24 mouse cellular contexts compared by ENCODE assay signal in the genomic region with DNA sequence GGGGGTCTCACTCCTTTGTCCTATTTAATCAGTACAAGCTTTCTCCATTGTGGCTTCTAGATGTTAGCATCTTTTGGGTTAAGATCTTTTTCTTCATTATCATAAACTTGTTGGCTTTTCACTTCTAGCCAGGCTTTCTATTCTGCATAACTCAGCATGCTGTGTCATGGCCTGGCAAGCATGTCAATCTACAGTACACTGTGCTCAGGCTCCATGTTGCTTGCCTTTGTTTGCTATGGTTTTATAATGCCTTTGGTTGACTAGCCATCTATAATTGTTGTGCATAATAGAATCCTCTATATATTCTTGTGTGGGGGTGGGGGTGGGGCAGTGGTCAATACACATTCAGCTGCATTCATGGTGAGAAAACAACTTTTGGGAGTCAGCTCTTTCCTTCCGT.
"Had no signal": no experiment of that assay in that cellular context is flagged by ENCODE, and none has a peak within 500 bp of the region (broad histone marks: within the 10 kb centered on the region; RNA-seq: fewer than 3 reads in every experiment).

No protein-coding gene starts in this region.

- H3K9me3 ChIP-seq: heart, embryonic 12.5 days; hindbrain, embryonic 15.5 days; kidney, embryonic 15.5 days; limb, embryonic 13.5 days; limb, embryonic 15.5 days; liver, embryonic 12.5 days had no signal

- H3K4me1 ChIP-seq: heart, embryonic 12.5 days; liver, embryonic 12.5 days had no signal

- ATAC-seq: forebrain, postnatal 0 days; intestine, embryonic 16.5 days; liver, embryonic 12.5 days had no signal

- H3K4me3 ChIP-seq: heart, adult 2 months; heart, embryonic 12.5 days; hindbrain, embryonic 15.5 days; kidney, embryonic 15.5 days; limb, embryonic 13.5 days; limb, embryonic 15.5 days; liver, embryonic 12.5 days had no signal

- DNase-seq: forebrain, postnatal 0 days; gastrocnemius, postnatal 14 days; gastrocnemius, postnatal 36 days; heart, adult 11 months; heart, adult 2 months; heart, postnatal 10 days; heart, postnatal 4 days; kidney, adult 11 months; kidney, adult 2 months; kidney, adult 9 months; kidney, postnatal 14 days; kidney, postnatal 36 days; layer of hippocampus, adult 9-11 months; layer of hippocampus, postnatal 36 days; left cerebral cortex, postnatal 4 days had no signal

- H3K36me3 ChIP-seq: hindbrain, embryonic 15.5 days; liver, embryonic 12.5 days had no signal

- H3K4me2 ChIP-seq: heart, embryonic 12.5 days; hindbrain, embryonic 15.5 days; kidney, embryonic 15.5 days; limb, embryonic 13.5 days; limb, embryonic 15.5 days; liver, embryonic 12.5 days had no signal

- H3K27ac ChIP-seq: hindbrain, embryonic 15.5 days; kidney, embryonic 15.5 days; kidney, postnatal 0 days; limb, embryonic 13.5 days; liver, embryonic 12.5 days; liver, embryonic 14.5 days had no signal

- H3K9ac ChIP-seq: forebrain, postnatal 0 days; heart, embryonic 12.5 days; hindbrain, embryonic 15.5 days; kidney, embryonic 15.5 days; limb, embryonic 13.5 days; limb, embryonic 15.5 days; liver, embryonic 12.5 days; liver, embryonic 14.5 days had no signal

- H3K27me3 ChIP-seq: heart, embryonic 12.5 days; hindbrain, embryonic 15.5 days; kidney, embryonic 15.5 days; limb, embryonic 13.5 days; limb, embryonic 15.5 days; liver, embryonic 12.5 days had no signal
